In the genomic region with DNA sequence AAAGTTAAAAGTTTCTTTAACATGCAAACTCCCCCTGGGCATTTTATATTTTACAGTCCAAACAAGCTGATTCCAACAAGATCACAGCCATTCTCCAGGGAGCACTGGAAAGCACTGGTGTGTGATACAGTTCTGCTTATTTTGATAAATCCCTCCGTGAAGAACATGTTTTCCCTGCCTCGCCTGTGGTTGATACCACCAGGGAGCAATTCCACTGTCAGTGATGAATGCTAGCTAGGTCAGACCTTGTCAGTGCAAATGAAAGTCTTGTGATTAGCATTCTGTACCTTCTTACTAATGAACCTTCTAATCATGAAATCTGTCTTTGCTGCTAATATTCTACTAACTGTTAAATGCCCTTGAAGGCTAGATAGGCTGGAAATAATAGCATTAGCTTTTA, we compare ENCODE assay signal across 27 mouse cellular contexts. TPM values are rescaled to one million over a fixed set of nuclear protein-coding genes. Genes with fewer than 3 reads are reported as not detected.
DNase-seq lines count a peak whose midpoint lies in the region; ATAC-seq and TF ChIP-seq lines count a peak whose summit lies in the region.
"Had no signal": no experiment of that assay in that cellular context is flagged by ENCODE, and none has a peak within 500 bp of the region (broad histone marks: within the 10 kb centered on the region; RNA-seq: fewer than 3 reads in every experiment).

No protein-coding gene starts in this region.

- no peak overlapping the region for H3K9ac ChIP-seq in hindbrain, postnatal 0 days (replicated peaks; ENCODE audit: low read length)
- no peak overlapping the region for H3K9ac ChIP-seq in neural tube, embryonic 12.5 days
- H3K9ac ChIP-seq: embryonic facial prominence, embryonic 12.5 days; forebrain, embryonic 12.5 days; heart, embryonic 15.5 days had no signal

- DNase-seq in embryo, embryonic 11 days = peak; percentile 14
- DNase-seq in embryo, embryonic 10 days (ENCODE audit: low spot score) = no peak
- DNase-seq in hindbrain, postnatal 0 days (ENCODE audit: low spot score) = peak; percentile 3
- DNase-seq in hindbrain, embryonic 10.5 days (ENCODE audit: low spot score) = no peak
- DNase-seq in neural tube, embryonic 10.5 days (ENCODE audit: extremely low spot score, low spot score) = no peak
- DNase-seq in retina, postnatal 1 day = peak; percentile 34
- DNase-seq: adrenal gland, postnatal 14 days; cerebellum, adult 18-20 months; cerebellum, postnatal 10 days; gastrocnemius, postnatal 10 days; heart, adult 2 months; heart, postnatal 14 days had no signal

- TF ChIP-seq CTCF in hindbrain, postnatal 0 days (IDR thresholded peaks at IDR 0.05; ENCODE audit: low read depth) = no peak

- WGBS in hindbrain, postnatal 0 days = 28% methylated on average over 2 of the region's 2 CpGs
- WGBS in hindbrain, embryonic 10.5 days = 44% methylated on average over 2 of the region's 2 CpGs
- 30% methylated on average over 2 of the region's 2 CpGs for WGBS in neural tube, embryonic 12.5 days

- ATAC-seq in hindbrain, postnatal 0 days = no peak
- ATAC-seq in neural tube, embryonic 12.5 days (ENCODE audit: low FRiP score, low read depth) = peak; percentile 83
- no peak for ATAC-seq in megakaryocyte, adult 5-6 weeks (ENCODE audit: poor library complexity, severe bottlenecking)
- ATAC-seq: activated CD4-positive, CD25-positive, alpha-beta regulatory T cell, adult 4 months; forebrain, embryonic 16.5 days; intestine, embryonic 16.5 days; Patski had no signal

- no peaks in the 10 kb centered on the region for H3K36me3 ChIP-seq in hindbrain, postnatal 0 days (ENCODE audit: insufficient read depth, low read length)
- no peaks in the 10 kb centered on the region for H3K36me3 ChIP-seq in hindbrain, embryonic 10.5 days
- H3K36me3 ChIP-seq in neural tube, embryonic 12.5 days = no peaks in the 10 kb centered on the region
- H3K36me3 ChIP-seq: embryonic facial prominence, embryonic 12.5 days; forebrain, embryonic 12.5 days; heart, embryonic 15.5 days had no signal

- no peaks in the 10 kb centered on the region for H3K4me1 ChIP-seq in hindbrain, postnatal 0 days (ENCODE audit: insufficient read depth, low read length)
- H3K4me1 ChIP-seq in hindbrain, embryonic 10.5 days (replicated peaks) = no peaks in the 10 kb centered on the region
- 0 out of 2 replicates have a peak, but pooled peaks cover 3% of the 10 kb centered on the region for H3K4me1 ChIP-seq in neural tube, embryonic 12.5 days
- H3K4me1 ChIP-seq: embryonic facial prominence, embryonic 12.5 days; forebrain, embryonic 12.5 days; heart, embryonic 15.5 days had no signal

- no peak overlapping the region for H3K27ac ChIP-seq in hindbrain, postnatal 0 days
- H3K27ac ChIP-seq in hindbrain, embryonic 10.5 days = no peak overlapping the region
- H3K27ac ChIP-seq in neural tube, embryonic 12.5 days = no peak overlapping the region
- H3K27ac ChIP-seq: embryonic facial prominence, embryonic 12.5 days; forebrain, embryonic 12.5 days; heart, adult 2 months; heart, embryonic 15.5 days had no signal

- no peaks in the 10 kb centered on the region for H3K27me3 ChIP-seq in hindbrain, postnatal 0 days (ENCODE audit: insufficient read depth, low read length)
- H3K27me3 ChIP-seq in hindbrain, embryonic 10.5 days (ENCODE audit: insufficient read depth, poor library complexity, severe bottlenecking) = no peaks in the 10 kb centered on the region
- no peaks in the 10 kb centered on the region for H3K27me3 ChIP-seq in neural tube, embryonic 12.5 days (replicated peaks)
- H3K27me3 ChIP-seq: embryonic facial prominence, embryonic 12.5 days; forebrain, embryonic 12.5 days; heart, embryonic 15.5 days had no signal

- H3K4me2 ChIP-seq in hindbrain, postnatal 0 days (ENCODE audit: low read depth, low read length) = no peak overlapping the region
- H3K4me2 ChIP-seq in neural tube, embryonic 12.5 days (replicated peaks) = no peak overlapping the region
- H3K4me2 ChIP-seq: embryonic facial prominence, embryonic 12.5 days; forebrain, embryonic 12.5 days; heart, embryonic 11.5 days; heart, embryonic 15.5 days had no signal

- H3K9me3 ChIP-seq in hindbrain, postnatal 0 days (ENCODE audit: low read length) = no peaks in the 10 kb centered on the region
- no peaks in the 10 kb centered on the region for H3K9me3 ChIP-seq in hindbrain, embryonic 10.5 days
- no peaks in the 10 kb centered on the region for H3K9me3 ChIP-seq in neural tube, embryonic 12.5 days
- H3K9me3 ChIP-seq: embryonic facial prominence, embryonic 12.5 days; forebrain, embryonic 12.5 days; heart, embryonic 15.5 days had no signal

- H3K4me3 ChIP-seq in hindbrain, postnatal 0 days (ENCODE audit: low read length) = no peak overlapping the region
- no peak overlapping the region for H3K4me3 ChIP-seq in hindbrain, embryonic 10.5 days
- H3K4me3 ChIP-seq in neural tube, embryonic 12.5 days = no peak overlapping the region
- H3K4me3 ChIP-seq: embryonic facial prominence, embryonic 12.5 days; forebrain, embryonic 12.5 days; heart, adult 2 months; heart, embryonic 15.5 days had no signal

RNA-seq across cellular contexts. Expression of a gene that starts 14.8 kb away (rescaled TPM):
- total RNA-seq in hindbrain, postnatal 0 days (2014; rRNA removed) = 1.5 and 4.6 TPM in 2 replicates
- 0.83 and 0.96 TPM in 2 replicates for polyA plus RNA-seq in hindbrain, postnatal 0 days (2015; fragmentation: Nextera tagmentation; extraction: Ambion mirVana)
- polyA plus RNA-seq in hindbrain, embryonic 10.5 days (2016; fragmentation: Nextera tagmentation; extraction: Ambion mirVana) = 1.3 and 1.7 TPM in 2 replicates
- polyA plus RNA-seq in neural tube, embryonic 12.5 days (2016; fragmentation: Nextera tagmentation; extraction: Ambion mirVana) = 1.7 TPM in 2 replicates
- not detected in 2 replicates for total RNA-seq in megakaryocyte, adult 5-6 weeks (2015)
- not detected in 2 replicates for total RNA-seq in megakaryocyte, adult 5-6 weeks (2017)
- total RNA-seq: adrenal gland, postnatal 14 days; common myeloid progenitor, adult 5-6 weeks; gastrocnemius, postnatal 10 days; gastrocnemius, postnatal 4 days; hematopoietic stem cell, adult 5-6 weeks; MEL had no signal
- polyA plus RNA-seq: activated CD4-positive, CD25-positive, alpha-beta regulatory T cell, adult 4 months; C2C12 had no signal

RNA-seq across cellular contexts. Expression of a gene that starts 30.3 kb away (rescaled TPM):
- total RNA-seq in hindbrain, postnatal 0 days (2014; rRNA removed) = 29.9 and 31.1 TPM in 2 replicates
- 10.0 and 10.3 TPM in 2 replicates for polyA plus RNA-seq in hindbrain, postnatal 0 days (2015; fragmentation: Nextera tagmentation; extraction: Ambion mirVana)
- polyA plus RNA-seq in hindbrain, embryonic 10.5 days (2016; fragmentation: Nextera tagmentation; extraction: Ambion mirVana) = 9.0 and 11.2 TPM in 2 replicates
- 14.1 and 15.0 TPM in 2 replicates for polyA plus RNA-seq in neural tube, embryonic 12.5 days (2016; fragmentation: Nextera tagmentation; extraction: Ambion mirVana)
- 7.9 and 10.0 TPM in 2 replicates for total RNA-seq in megakaryocyte, adult 5-6 weeks (2015)
- 12.2 and 13.9 TPM in 2 replicates for total RNA-seq in megakaryocyte, adult 5-6 weeks (2017)

Comparison
In these comparisons a context has a peak if more than half of its experiments do, and no peak if none do; other contexts are left out.
1. DNase-seq: peak in embryo, embryonic 11 days (single experiment), hindbrain, postnatal 0 days (single experiment) and retina, postnatal 1 day (single experiment); none in embryo, embryonic 10 days (single experiment), hindbrain, embryonic 10.5 days (single experiment) and neural tube, embryonic 10.5 days (single experiment).